Mouse (Mus musculus): ENCODE measurements around the gene Wsb2. TPM values are rescaled to one million over a fixed set of nuclear protein-coding genes. Genes with fewer than 3 reads are reported as not detected.

Gene Wsb2
- polyA plus RNA-seq, 1 experiment from 2014 or later: 88.9 TPM

GRCm38 (mm10) chr5:117408216-117408615, 51.1 kb downstream of the Wsb2 start:
- H3K36me3 ChIP-seq (ENCODE audit: control insufficient read depth, insufficient read depth, low read length): no peaks in the 10 kb centered on the region
- no peaks in the 10 kb centered on the region; the same call in 1 of the 2 replicates for H3K27me3 ChIP-seq (ENCODE audit: control insufficient read depth, insufficient read depth, low read length)
- no peak overlapping the region for H3K27ac ChIP-seq (ENCODE audit: low read depth, low read length)
- 69% methylated on average over 4 of the region's 4 CpGs for WGBS
- DNase-seq (ENCODE audit: low spot score): peak; percentile 45
- H3K4me2 ChIP-seq (replicated peaks; ENCODE audit: low read depth, low read length): no peak overlapping the region
- no peaks in the 10 kb centered on the region for H3K4me1 ChIP-seq (replicated peaks; ENCODE audit: control insufficient read depth, insufficient read depth, low read length)
- H3K9me3 ChIP-seq (ENCODE audit: control insufficient read depth, low read length): no peaks in the 10 kb centered on the region
- no peak for ATAC-seq (ENCODE audit: low FRiP score)
- H3K9ac ChIP-seq (ENCODE audit: low read depth, low read length): no peak overlapping the region
- no peak overlapping the region for H3K4me3 ChIP-seq (ENCODE audit: low read depth, low read length)

- no peak overlapping the region for H3K4me2 ChIP-seq (replicated peaks; ENCODE audit: low read depth, low read length)
- WGBS: 75% methylated on average over 6 of the region's 6 CpGs
- H3K27me3 ChIP-seq (ENCODE audit: control insufficient read depth, insufficient read depth, low read length): peaks cover 2% of the 10 kb centered on the region; the same call in 1 of the 2 replicates
- H3K36me3 ChIP-seq (ENCODE audit: control insufficient read depth, insufficient read depth, low read length): no peaks in the 10 kb centered on the region
- no peak overlapping the region for H3K4me3 ChIP-seq (ENCODE audit: low read depth, low read length)
- no peaks in the 10 kb centered on the region for H3K4me1 ChIP-seq (replicated peaks; ENCODE audit: control insufficient read depth, insufficient read depth, low read length)
- no peak overlapping the region for H3K27ac ChIP-seq (ENCODE audit: low read depth, low read length)
- H3K9ac ChIP-seq (ENCODE audit: low read depth, low read length): no peak overlapping the region
- no peaks in the 10 kb centered on the region for H3K9me3 ChIP-seq (ENCODE audit: control insufficient read depth, low read length)
- DNase-seq (ENCODE audit: low spot score): no peak
- no peak for ATAC-seq (ENCODE audit: low FRiP score)
These were observed 52.3 kb downstream of the Wsb2 start for GRCm38 (mm10) chr5:117409369-117409768.

- Histone ChIP-seq H3K27ac (ENCODE audit: low read depth, low read length) (peak within 1 kb of the TSS; percentile 96), H3K27me3 (ENCODE audit: control insufficient read depth, insufficient read depth, low read length) (peaks cover 3% of the 10 kb centered on the region), H3K9me3 (ENCODE audit: control insufficient read depth, low read length) (no peaks in the 10 kb centered on the region), H3K9ac (ENCODE audit: low read depth, low read length) (peak within 1 kb of the TSS; percentile 74), H3K4me2 (replicated peaks; ENCODE audit: low read depth, low read length) (peak within 1 kb of the TSS; percentile 91), H3K4me3 (ENCODE audit: low read depth, low read length) (peak within 1 kb of the TSS; percentile 59), H3K36me3 (ENCODE audit: control insufficient read depth, insufficient read depth, low read length) (no peaks in the 10 kb centered on the region), H3K4me1 (replicated peaks; ENCODE audit: control insufficient read depth, insufficient read depth, low read length) (peaks cover 3% of the 10 kb centered on the region; the same call in 1 of the 2 replicates)
- WGBS: under 1% methylated on average over 89 of the region's 89 CpGs
- DNase-seq (ENCODE audit: low spot score) (peak; percentile 81), ATAC-seq (ENCODE audit: low FRiP score) (peak; percentile 90)
These were observed 56.7 kb downstream of the Wsb2 start, which contains the start of gene Ksr2 for GRCm38 (mm10) chr5:117413507-117414501. Gene Ksr2 (plus strand): TSS chr5:117414000.

- 3% methylated on average over 10 of the region's 10 CpGs for WGBS
- no peaks in the 10 kb centered on the region for H3K9me3 ChIP-seq (ENCODE audit: control insufficient read depth, low read length)
- peak; percentile 30 for DNase-seq (ENCODE audit: low spot score)
- H3K4me2 ChIP-seq (replicated peaks; ENCODE audit: low read depth, low read length): peak overlapping the region; percentile 91
- H3K4me3 ChIP-seq (ENCODE audit: low read depth, low read length): peak overlapping the region; percentile 59
- peaks cover 3% of the 10 kb centered on the region for H3K27me3 ChIP-seq (ENCODE audit: control insufficient read depth, insufficient read depth, low read length)
- no peaks in the 10 kb centered on the region for H3K36me3 ChIP-seq (ENCODE audit: control insufficient read depth, insufficient read depth, low read length)
- peak overlapping the region; percentile 74 for H3K9ac ChIP-seq (ENCODE audit: low read depth, low read length)
- peak overlapping the region; percentile 96 for H3K27ac ChIP-seq (ENCODE audit: low read depth, low read length)
- H3K4me1 ChIP-seq (replicated peaks; ENCODE audit: control insufficient read depth, insufficient read depth, low read length): peaks cover 3% of the 10 kb centered on the region; the same call in 1 of the 2 replicates
- peak; percentile 23; the same call in 1 of the 2 replicates for ATAC-seq (ENCODE audit: low FRiP score)
These were observed 57.5 kb downstream of the Wsb2 start for GRCm38 (mm10) chr5:117414611-117415010.

GRCm38 (mm10) chr5:117415011-117415912, 58.2 kb downstream of the Wsb2 start:
- Histone ChIP-seq H3K9ac (ENCODE audit: low read depth, low read length) (peak overlapping the region; percentile 74), H3K27ac (ENCODE audit: low read depth, low read length) (0 out of 2 replicates have a peak overlapping the region, but pooled peaks have one; percentile 17), H3K4me3 (ENCODE audit: low read depth, low read length) (peak overlapping the region; percentile 59), H3K4me2 (replicated peaks; ENCODE audit: low read depth, low read length) (peak overlapping the region; percentile 91), H3K9me3 (ENCODE audit: control insufficient read depth, low read length) (no peaks in the 10 kb centered on the region), H3K36me3 (ENCODE audit: control insufficient read depth, insufficient read depth, low read length) (no peaks in the 10 kb centered on the region), H3K4me1 (replicated peaks; ENCODE audit: control insufficient read depth, insufficient read depth, low read length) (peaks cover 3% of the 10 kb centered on the region; the same call in 1 of the 2 replicates), H3K27me3 (ENCODE audit: control insufficient read depth, insufficient read depth, low read length) (peaks cover 3% of the 10 kb centered on the region)
- WGBS: 29% methylated on average over 19 of the region's 19 CpGs
- DNase-seq (ENCODE audit: low spot score) (peak; percentile 8), ATAC-seq (ENCODE audit: low FRiP score) (no peak)

- H3K36me3 ChIP-seq (ENCODE audit: control insufficient read depth, insufficient read depth, low read length): no peaks in the 10 kb centered on the region
- H3K9ac ChIP-seq (ENCODE audit: low read depth, low read length): no peak overlapping the region
- DNase-seq (ENCODE audit: low spot score): no peak
- H3K4me2 ChIP-seq (replicated peaks; ENCODE audit: low read depth, low read length): no peak overlapping the region
- peaks cover 3% of the 10 kb centered on the region for H3K27me3 ChIP-seq (ENCODE audit: control insufficient read depth, insufficient read depth, low read length)
- H3K4me1 ChIP-seq (replicated peaks; ENCODE audit: control insufficient read depth, insufficient read depth, low read length): peaks cover 3% of the 10 kb centered on the region; the same call in 1 of the 2 replicates
- H3K27ac ChIP-seq (ENCODE audit: low read depth, low read length): no peak overlapping the region
- WGBS: 56% methylated on average over 2 of the region's 2 CpGs
- no peak for ATAC-seq (ENCODE audit: low FRiP score)
- no peaks in the 10 kb centered on the region for H3K9me3 ChIP-seq (ENCODE audit: control insufficient read depth, low read length)
- H3K4me3 ChIP-seq (ENCODE audit: low read depth, low read length): no peak overlapping the region
These were observed 60.3 kb downstream of the Wsb2 start for GRCm38 (mm10) chr5:117417442-117417841.

Other genes with a start within 250 kb of the Wsb2 start
- 48.0 and 54.2 TPM in 2 replicates for gene Suds3, start 241.2 kb upstream of the Wsb2 start, polyA plus RNA-seq (2014; fragmentation: Nextera tagmentation; extraction: Ambion mirVana)
- 21.7 and 26.1 TPM in 2 replicates for gene Taok3, start 237.2 kb upstream of the Wsb2 start, polyA plus RNA-seq (2014; fragmentation: Nextera tagmentation; extraction: Ambion mirVana)
- 867 and 895 TPM in 2 replicates for gene Pebp1, start 69.7 kb upstream of the Wsb2 start, polyA plus RNA-seq (2014; fragmentation: Nextera tagmentation; extraction: Ambion mirVana)
- 1.3 and 2.0 TPM in 2 replicates for gene Vsig10, start 38.2 kb upstream of the Wsb2 start, polyA plus RNA-seq (2014; fragmentation: Nextera tagmentation; extraction: Ambion mirVana)
- gene Rfc5, start 31.7 kb downstream of the Wsb2 start, polyA plus RNA-seq (2014; fragmentation: Nextera tagmentation; extraction: Ambion mirVana): 72.1 and 82.9 TPM in 2 replicates
- 1.6 and 2.9 TPM in 2 replicates for gene Ksr2, start 56.7 kb downstream of the Wsb2 start, polyA plus RNA-seq (2014; fragmentation: Nextera tagmentation; extraction: Ambion mirVana)

All from hindbrain, embryonic 11.5 days (tissue).